Mouse (Mus musculus): ENCODE measurements around the gene Dcbld1.

GRCm38 (mm10) chr10:52284578-52284977 is 51.2 kb downstream of the Dcbld1 start:
- TF ChIP-seq CTCF (conservative IDR thresholded peaks at IDR 0.05; ENCODE audit: low read length) (no peak; the same call in 1 of the 2 replicates), POU5F1 (IDR thresholded peaks at IDR 0.05; ENCODE audit: borderline replicate concordance, low read length) (no peak), NANOG (IDR thresholded peaks at IDR 0.05; ENCODE audit: borderline replicate concordance, low read length) (no peak)
